Mouse (Mus musculus): Measurements from ENCODE around the gene Ppp1r1b. TPM values are rescaled to one million over a fixed set of nuclear protein-coding genes. Genes with fewer than 3 reads are reported as not detected.

The Ppp1r1b gene
- polyA plus RNA-seq (2012; ENCODE audit: low replicate concordance): 0.17 TPM in 1 of 2 replicates, not detected in the other

GRCm38 (mm10) chr11:98348083-98348961 is at the start of gene Ppp1r1b:
TSS of gene Ppp1r1b (plus strand) at chr11:98348404.

DNA sequence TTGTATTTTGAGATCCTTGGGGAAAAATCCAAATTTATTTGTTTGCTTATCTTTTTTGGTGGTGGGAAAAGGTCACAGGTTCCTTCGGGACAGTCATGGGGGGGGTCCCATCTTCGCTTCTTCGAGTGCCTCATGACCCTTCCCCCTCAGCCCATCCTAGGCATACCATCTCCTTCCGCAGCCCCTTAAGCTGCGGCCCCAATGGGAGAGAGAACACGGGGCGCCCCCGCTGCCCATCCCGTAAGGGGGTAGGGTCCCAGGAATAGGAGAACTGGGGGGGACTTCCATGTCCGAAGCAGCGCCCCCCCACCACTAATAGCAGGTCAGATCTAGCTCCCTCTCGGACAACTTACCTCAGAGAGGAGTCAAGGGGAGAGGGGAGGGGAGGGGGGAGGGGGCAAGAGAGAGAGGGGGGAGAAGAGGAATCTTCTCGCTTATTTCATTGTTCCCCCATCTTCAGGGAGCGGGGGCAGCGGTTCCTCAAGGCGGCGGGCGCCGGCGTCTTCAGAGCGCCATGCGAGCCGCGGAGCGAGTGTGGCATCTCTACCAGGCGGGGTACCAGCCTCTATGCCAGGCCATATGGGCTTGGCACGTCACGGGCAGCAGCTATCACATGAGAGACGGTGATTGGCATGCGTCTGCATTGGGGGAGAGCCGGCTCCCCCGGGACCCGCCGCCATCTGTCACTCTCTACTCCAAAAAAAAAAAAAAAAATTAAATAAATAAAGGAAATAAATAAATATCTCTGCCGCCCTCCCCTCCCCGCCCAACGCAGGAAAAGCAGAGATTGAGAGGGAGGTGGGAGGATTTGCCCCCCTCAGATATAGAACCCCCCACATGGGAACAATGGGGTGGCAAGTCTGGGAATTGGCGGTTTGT is 18.9 kb upstream of the Ppp1r1b start, which contains the start of gene Neurod2:
Neurod2 (minus strand) TSS at position 568 of the 879 bp plus-strand sequence.

GRCm38 (mm10) chr11:98358161-98359083 is 10.2 kb downstream of the Ppp1r1b start, which contains the start of gene Stard3:
TSS of gene Stard3 (plus strand) at chr11:98358368.

GRCm38 (mm10) chr11:98383261-98384030 is 35.2 kb downstream of the Ppp1r1b start, which contains the start of gene Tcap:
TSS of gene Tcap (plus strand) at chr11:98383811.

GRCm38 (mm10) chr11:98385638-98386585 is 37.7 kb downstream of the Ppp1r1b start, which contains the start of gene Pnmt:
TSS of gene Pnmt (plus strand) at chr11:98386450.

DNA sequence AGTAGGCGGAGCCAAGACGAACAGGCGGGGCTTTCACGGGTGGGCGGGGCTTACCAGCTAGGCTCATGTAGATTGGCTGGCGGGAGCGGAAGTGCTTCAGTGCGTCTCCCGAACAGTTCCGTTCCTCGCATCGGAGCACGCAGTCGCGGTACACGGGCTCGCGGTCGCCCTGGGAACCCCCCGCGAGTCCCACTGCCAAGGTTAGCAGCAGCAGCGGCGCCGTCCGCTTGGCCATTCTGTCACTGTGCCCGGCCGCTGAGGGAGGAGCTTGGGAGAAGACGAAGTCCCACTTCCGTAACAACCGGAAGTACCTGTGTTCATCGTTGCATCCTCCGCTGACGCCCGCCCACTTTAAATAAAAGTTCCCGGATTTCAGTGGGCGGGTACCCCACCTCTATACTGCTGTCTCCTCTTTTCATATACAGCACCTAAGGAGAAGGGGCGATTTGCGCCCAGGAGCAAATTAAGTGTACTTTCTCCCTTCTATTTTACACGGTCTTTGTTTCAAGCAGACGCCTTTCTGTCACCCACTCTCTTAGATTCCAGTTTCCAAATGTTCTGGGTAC is 52.0 kb downstream of the Ppp1r1b start, which contains the start of gene Pgap3:
Pgap3 (minus strand) TSS at position 330 of the 566 bp plus-strand sequence.

Other genes with a start within 250 kb of the Ppp1r1b start
- gene Fbxl20, start 198.0 kb upstream of the Ppp1r1b start, polyA plus RNA-seq (2012; ENCODE audit: low replicate concordance): 5.5 and 7.2 TPM in 2 replicates
- 22.9 and 31.9 TPM in 2 replicates for gene Med1, start 155.1 kb upstream of the Ppp1r1b start, polyA plus RNA-seq (2012; ENCODE audit: low replicate concordance)
- 17.0 and 18.5 TPM in 2 replicates for gene Cdk12, start 145.3 kb upstream of the Ppp1r1b start, polyA plus RNA-seq (2012; ENCODE audit: low replicate concordance)
- gene Neurod2, start 18.8 kb upstream of the Ppp1r1b start, polyA plus RNA-seq (2012; ENCODE audit: low replicate concordance): not detected in 2 replicates
- 45.0 TPM in 2 replicates for gene Stard3, start 10.0 kb downstream of the Ppp1r1b start, polyA plus RNA-seq (2012; ENCODE audit: low replicate concordance)
- gene Tcap, start 35.4 kb downstream of the Ppp1r1b start, polyA plus RNA-seq (2012; ENCODE audit: low replicate concordance): 0.19 and 0.84 TPM in 2 replicates
- not detected in 2 replicates for gene Pnmt, start 38.0 kb downstream of the Ppp1r1b start, polyA plus RNA-seq (2012; ENCODE audit: low replicate concordance)
- gene Pgap3, start 52.1 kb downstream of the Ppp1r1b start, polyA plus RNA-seq (2012; ENCODE audit: low replicate concordance): 15.5 and 16.9 TPM in 2 replicates
- gene Erbb2, start 64.1 kb downstream of the Ppp1r1b start, polyA plus RNA-seq (2012; ENCODE audit: low replicate concordance): 0.56 and 1.1 TPM in 2 replicates
- gene Mien1, start 90.6 kb downstream of the Ppp1r1b start, polyA plus RNA-seq (2012; ENCODE audit: low replicate concordance): 9.1 and 24.6 TPM in 2 replicates
- gene Grb7, start 98.0 kb downstream of the Ppp1r1b start, polyA plus RNA-seq (2012; ENCODE audit: low replicate concordance): 0.96 and 2.4 TPM in 2 replicates
- gene Ikzf3, start 197.6 kb downstream of the Ppp1r1b start, polyA plus RNA-seq (2012; ENCODE audit: low replicate concordance): 8.4 and 9.6 TPM in 2 replicates
- gene Zpbp2, start 202.7 kb downstream of the Ppp1r1b start, polyA plus RNA-seq (2012; ENCODE audit: low replicate concordance): 0.98 and 1.0 TPM in 2 replicates
- 60.4 and 108 TPM in 2 replicates for gene Ormdl3, start 239.0 kb downstream of the Ppp1r1b start, polyA plus RNA-seq (2012; ENCODE audit: low replicate concordance)
- gene Lrrc3c, start 249.9 kb downstream of the Ppp1r1b start, polyA plus RNA-seq (2012; ENCODE audit: low replicate concordance): not detected in 2 replicates